Mouse (Mus musculus) NIH3T3 (cell line): ENCODE data around the gene Gm12117.

Experiments
- DNase-seq: peaks from one replicate; pipeline ENCODE4 v3.0.0-alpha.2; 2012; ENCODE audit warnings: low read depth

The Gm12117 gene

GRCm38 (mm10) chr11:33276637-33277036 is at the start of gene Gm12117:
Gene Gm12117 (minus strand): TSS chr11:33276737.
- no peak for DNase-seq

- DNase-seq = no peak
Measured at GRCm38 (mm10) chr11:33319006-33319611, 42.6 kb upstream of the Gm12117 start.

- DNase-seq = no peak
Measured at GRCm38 (mm10) chr11:33309566-33309965, 33.0 kb upstream of the Gm12117 start.

GRCm38 (mm10) chr11:33300859-33301258 is 24.3 kb upstream of the Gm12117 start:
- no peak for DNase-seq

- no peak for DNase-seq
Measured at GRCm38 (mm10) chr11:33299371-33299770, 22.8 kb upstream of the Gm12117 start.

- no peak for DNase-seq
Measured at GRCm38 (mm10) chr11:33297121-33297520, 20.6 kb upstream of the Gm12117 start.

- peak; percentile 55 for DNase-seq
Measured at GRCm38 (mm10) chr11:33295422-33295821, 18.9 kb upstream of the Gm12117 start.

GRCm38 (mm10) chr11:33294063-33294462 is 17.5 kb upstream of the Gm12117 start:
- DNase-seq = no peak

GRCm38 (mm10) chr11:33278571-33278970 is 2.0 kb upstream of the Gm12117 start:
- no peak for DNase-seq

GRCm38 (mm10) chr11:33274816-33275215 is 1.7 kb downstream of the Gm12117 start:
- no peak for DNase-seq

- no peak for DNase-seq
Measured at GRCm38 (mm10) chr11:33274294-33274693, 2.2 kb downstream of the Gm12117 start.

GRCm38 (mm10) chr11:33240295-33240694 is 36.2 kb downstream of the Gm12117 start:
- DNase-seq = no peak

GRCm38 (mm10) chr11:33234134-33234533 is 42.4 kb downstream of the Gm12117 start:
- no peak for DNase-seq

GRCm38 (mm10) chr11:33232056-33232455 is 44.5 kb downstream of the Gm12117 start:
- no peak for DNase-seq

GRCm38 (mm10) chr11:33228186-33228585 is 48.4 kb downstream of the Gm12117 start:
- no peak for DNase-seq

GRCm38 (mm10) chr11:33226516-33226915 is 50.0 kb downstream of the Gm12117 start:
- no peak for DNase-seq
